Mouse (Mus musculus) forebrain, embryonic 11.5 days (tissue): ENCODE measurements around the gene Ube3b. TPM values are rescaled to one million over a fixed set of nuclear protein-coding genes. Genes with fewer than 3 reads are reported as not detected.
A peak's percentile ranks its signal among the peaks of the same experiment; 100 is the strongest.

ENCODE experiments used
- ATAC-seq: fragments of 200-750 bp; cut with Nextera tagmentation; replicated peaks from 2 replicates; pipeline ENCODE4 v1.8.0; 2017; ENCODE audit warnings: moderate TSS enrichment; ENCODE audit not compliant: low FRiP score
- DNase-seq: peaks from one replicate; pipeline ENCODE4 v3.0.0-alpha.2; 2017; ENCODE audit warnings: low spot score
- H3K27ac ChIP-seq: fragments of 300-500 bp; sonication (generic); 2 replicates; pipeline ENCODE4 v1.5.1; 2014; ENCODE audit warnings: low read depth, low read length
- H3K27me3 ChIP-seq: fragments of 300-500 bp; sonication (generic); 2 replicates; pipeline ENCODE4 v1.6.1; 2014; ENCODE audit warnings: mild to moderate bottlenecking, low read length, mixed read lengths; ENCODE audit not compliant: control insufficient read depth, insufficient read depth
- H3K36me3 ChIP-seq: fragments of 300-500 bp; sonication (generic); 2 replicates; pipeline ENCODE4 v1.6.1; 2014; ENCODE audit warnings: mild to moderate bottlenecking, low read length, moderate library complexity, mixed read lengths; ENCODE audit not compliant: control insufficient read depth, insufficient read depth
- H3K4me1 ChIP-seq: fragments of 300-500 bp; sonication (generic); replicated peaks from 2 replicates; pipeline ENCODE4 v1.6.1; 2014; ENCODE audit warnings: low read length, mixed read lengths; ENCODE audit not compliant: control insufficient read depth, insufficient read depth
- H3K4me2 ChIP-seq: fragments of 300-500 bp; sonication (generic); 2 replicates; pipeline ENCODE4 v1.6.1; 2014; ENCODE audit warnings: low read depth, mild to moderate bottlenecking, low read length, moderate library complexity, mixed read lengths; ENCODE audit not compliant: severe bottlenecking
- H3K4me3 ChIP-seq: fragments of 300-500 bp; sonication (generic); 2 replicates; pipeline ENCODE4 v1.5.1; 2014; ENCODE audit warnings: low read depth, low read length
- H3K9ac ChIP-seq: fragments of 300-500 bp; sonication (generic); 2 replicates; pipeline ENCODE4 v1.6.1; 2014; ENCODE audit warnings: low read length
- H3K9me3 ChIP-seq: fragments of 300-500 bp; sonication (generic); 2 replicates; pipeline ENCODE4 v1.6.1; 2016; ENCODE audit warnings: low read length, mixed read lengths; ENCODE audit not compliant: control insufficient read depth
- WGBS: fragments of 180-500 bp; shearing (Covaris S2); extraction: QIAGEN DNeasy Blood & Tissue Kit; methylation state at CpG from one replicate; pipeline ENCODE4 v1.1.7; 2014; 5-methylcytosine and 5-hydroxymethylcytosine counted together
- polyA plus RNA-seq: library from polyadenylated mRNA; unstranded; fragments of >200 nt; fragmentation: Nextera tagmentation; extraction: Ambion mirVana; gene quantifications from 2 replicates; pipeline ENCODE4 v1.2.1, GENCODE M21; 2014

Ube3b gene
- polyA plus RNA-seq, 1 experiment from 2014 or later, result 52.9 TPM

- WGBS, result 2% methylated on average over 21 of the region's 21 CpGs
- H3K4me3 ChIP-seq, result peak overlapping the region; percentile 66
- H3K4me1 ChIP-seq, result peaks cover 7% of the 10 kb centered on the region; the same call in 1 of the 2 replicates
- DNase-seq, result no peak
- H3K36me3 ChIP-seq, result no peaks in the 10 kb centered on the region
- ATAC-seq, result no peak; the same call in 1 of the 2 replicates
- H3K27ac ChIP-seq, result no peak overlapping the region
- no peaks in the 10 kb centered on the region for H3K9me3 ChIP-seq
- H3K4me2 ChIP-seq, result peak overlapping the region; percentile 80
- no peaks in the 10 kb centered on the region for H3K27me3 ChIP-seq
- H3K9ac ChIP-seq, result peak overlapping the region; percentile 73
Observed at GRCm38 (mm10) chr5:114444368-114444692, 63.9 kb downstream of the Ube3b start.

GRCm38 (mm10) chr5:114449011-114449410 is 68.6 kb downstream of the Ube3b start:
- Histone ChIP-seq H3K4me1 (peaks cover 7% of the 10 kb centered on the region; the same call in 1 of the 2 replicates), H3K4me2 (no peak overlapping the region), H3K27ac (no peak overlapping the region), H3K27me3 (no peaks in the 10 kb centered on the region), H3K36me3 (no peaks in the 10 kb centered on the region), H3K9me3 (no peaks in the 10 kb centered on the region), H3K4me3 (no peak overlapping the region), H3K9ac (no peak overlapping the region)
- ATAC-seq, result no peak
- DNase-seq, result no peak
- WGBS, result 95% methylated on average over 4 of the region's 4 CpGs

- no peaks in the 10 kb centered on the region for H3K36me3 ChIP-seq
- H3K4me2 ChIP-seq, result no peak overlapping the region
- DNase-seq (no peak), ATAC-seq (no peak)
- no peak overlapping the region for H3K27ac ChIP-seq
- 0 out of 2 replicates have a peak, but pooled peaks cover 2% of the 10 kb centered on the region for H3K4me1 ChIP-seq
- no peak overlapping the region for H3K4me3 ChIP-seq
- no peak overlapping the region for H3K9ac ChIP-seq
- no peaks in the 10 kb centered on the region for H3K27me3 ChIP-seq
- H3K9me3 ChIP-seq, result no peaks in the 10 kb centered on the region
- WGBS, result 83% methylated on average over 9 of the region's 9 CpGs
Observed at GRCm38 (mm10) chr5:114456287-114456686, 75.9 kb downstream of the Ube3b start.

- Histone ChIP-seq H3K27me3 (no peaks in the 10 kb centered on the region), H3K36me3 (no peaks in the 10 kb centered on the region), H3K4me1 (0 out of 2 replicates have a peak, but pooled peaks cover 5% of the 10 kb centered on the region), H3K9me3 (no peaks in the 10 kb centered on the region), H3K4me3 (no peak overlapping the region), H3K27ac (no peak overlapping the region), H3K9ac (no peak overlapping the region), H3K4me2 (no peak overlapping the region)
- 88% methylated on average over 16 of the region's 16 CpGs for WGBS
- DNase-seq (no peak), ATAC-seq (no peak)
Observed at GRCm38 (mm10) chr5:114456995-114457605, 76.7 kb downstream of the Ube3b start.

- no peak overlapping the region; the same call in 1 of the 2 replicates for H3K9ac ChIP-seq
- no peak overlapping the region for H3K27ac ChIP-seq
- ATAC-seq (peak; percentile 63), DNase-seq (peak; percentile 94)
- WGBS, result 3% methylated on average over 7 of the region's 7 CpGs
- no peaks in the 10 kb centered on the region for H3K36me3 ChIP-seq
- no peaks in the 10 kb centered on the region for H3K27me3 ChIP-seq
- H3K4me3 ChIP-seq, result no peak overlapping the region
- peaks cover 18% of the 10 kb centered on the region for H3K4me1 ChIP-seq
- no peak overlapping the region for H3K4me2 ChIP-seq
- no peaks in the 10 kb centered on the region for H3K9me3 ChIP-seq
Observed at GRCm38 (mm10) chr5:114461238-114461637, 80.8 kb downstream of the Ube3b start.

- Histone ChIP-seq H3K4me3 (no peak overlapping the region), H3K4me1 (peaks cover 23% of the 10 kb centered on the region)
- WGBS, result 81% methylated on average over 24 of the region's 24 CpGs
Observed at GRCm38 (mm10) chr5:114462067-114463040, 81.9 kb downstream of the Ube3b start.

GRCm38 (mm10) chr5:114464561-114464960 is 84.2 kb downstream of the Ube3b start:
- no peaks in the 10 kb centered on the region for H3K27me3 ChIP-seq

More at GRCm38 (mm10) chr5:114462067-114463040, 81.9 kb downstream of the Ube3b start:
- Histone ChIP-seq H3K27me3 (no peaks in the 10 kb centered on the region), H3K9me3 (no peaks in the 10 kb centered on the region), H3K36me3 (no peaks in the 10 kb centered on the region), H3K27ac (no peak overlapping the region), H3K4me2 (no peak overlapping the region), H3K9ac (no peak overlapping the region)
- ATAC-seq (no peak), DNase-seq (no peak)

GRCm38 (mm10) chr5:114465641-114466040 is 85.2 kb downstream of the Ube3b start:
- Histone ChIP-seq H3K27ac (no peak overlapping the region), H3K4me2 (no peak overlapping the region), H3K4me1 (peaks cover 39% of the 10 kb centered on the region), H3K27me3 (no peaks in the 10 kb centered on the region), H3K36me3 (no peaks in the 10 kb centered on the region), H3K4me3 (no peak overlapping the region), H3K9me3 (no peaks in the 10 kb centered on the region), H3K9ac (no peak overlapping the region)
- no peak for ATAC-seq
- 55% methylated on average over 7 of the region's 7 CpGs for WGBS
- DNase-seq, result no peak

More at GRCm38 (mm10) chr5:114464561-114464960, 84.2 kb downstream of the Ube3b start:
- Histone ChIP-seq H3K9ac (no peak overlapping the region), H3K4me3 (no peak overlapping the region), H3K4me1 (peaks cover 39% of the 10 kb centered on the region), H3K9me3 (no peaks in the 10 kb centered on the region), H3K4me2 (no peak overlapping the region), H3K36me3 (no peaks in the 10 kb centered on the region), H3K27ac (no peak overlapping the region)
- DNase-seq, result no peak
- no peak for ATAC-seq
- WGBS, result 60% methylated on average over 2 of the region's 2 CpGs
